Mouse (Mus musculus) monocyte, adult 5-6 weeks (primary cell): Measurements from ENCODE around the gene Pfkp. TPM values are rescaled to one million over a fixed set of nuclear protein-coding genes. Genes with fewer than 3 reads are reported as not detected.
A peak's percentile ranks its signal among the peaks of the same experiment; 100 is the strongest.

Experiments used
- ATAC-seq: fragments of 153-309, 156-312 bp; replicated peaks from 2 replicates; pipeline ENCODE4 v1.8.0; 2017; ENCODE audit warnings: mild to moderate bottlenecking; ENCODE audit not compliant: low TSS enrichment, insufficient number of reproducible peaks, severe bottlenecking, poor library complexity, low FRiP score
- total RNA-seq: library from RNA; stranded (forward); fragments of 200-1000, 200-491, 200-594 nt; gene quantifications from 3 replicates; pipeline ENCODE4 v1.2.3, GENCODE M21; 2017

Gene Pfkp
- total RNA-seq, 1 experiment from 2014 or later, result 208 TPM

DNA sequence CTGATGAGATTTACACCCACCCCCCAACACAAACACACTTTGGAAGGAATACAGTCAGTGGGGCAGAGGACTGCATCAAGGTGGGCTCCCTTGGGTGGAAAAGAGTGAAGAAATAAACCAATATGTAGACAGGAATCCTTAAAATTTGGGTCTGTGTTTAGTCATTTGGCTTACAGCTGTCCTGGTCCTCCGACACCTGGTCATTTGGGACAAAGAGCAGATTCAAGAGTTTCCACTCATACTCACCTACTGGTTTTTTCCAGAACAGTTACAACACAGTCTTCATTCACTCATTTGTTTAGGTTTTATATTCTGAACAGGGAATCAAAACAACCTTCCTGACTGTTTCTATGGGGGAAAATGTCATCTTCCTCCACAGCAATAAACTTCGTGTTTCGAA lies 9.6 kb downstream of the Pfkp start:
- no peak for ATAC-seq

DNA sequence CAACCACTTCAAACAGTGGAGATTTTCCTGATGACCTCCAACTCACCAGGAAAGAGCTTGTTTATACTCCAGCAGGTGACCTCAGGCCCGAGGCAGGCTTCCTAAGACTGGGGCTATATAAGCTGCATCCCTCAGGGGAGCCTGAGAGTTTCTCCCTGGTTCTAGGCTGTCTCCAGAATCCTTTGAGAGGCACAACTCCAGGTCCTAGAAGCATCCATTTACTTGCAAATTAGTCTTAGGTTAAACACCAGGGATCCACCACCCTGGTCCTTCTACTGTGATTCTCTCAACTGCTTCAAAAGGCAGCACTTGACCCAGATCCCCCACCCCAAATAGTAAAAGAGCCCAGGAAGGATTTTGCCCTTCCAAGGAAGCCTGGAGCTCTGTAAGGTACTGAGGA lies 10.2 kb downstream of the Pfkp start:
- ATAC-seq, result no peak

DNA sequence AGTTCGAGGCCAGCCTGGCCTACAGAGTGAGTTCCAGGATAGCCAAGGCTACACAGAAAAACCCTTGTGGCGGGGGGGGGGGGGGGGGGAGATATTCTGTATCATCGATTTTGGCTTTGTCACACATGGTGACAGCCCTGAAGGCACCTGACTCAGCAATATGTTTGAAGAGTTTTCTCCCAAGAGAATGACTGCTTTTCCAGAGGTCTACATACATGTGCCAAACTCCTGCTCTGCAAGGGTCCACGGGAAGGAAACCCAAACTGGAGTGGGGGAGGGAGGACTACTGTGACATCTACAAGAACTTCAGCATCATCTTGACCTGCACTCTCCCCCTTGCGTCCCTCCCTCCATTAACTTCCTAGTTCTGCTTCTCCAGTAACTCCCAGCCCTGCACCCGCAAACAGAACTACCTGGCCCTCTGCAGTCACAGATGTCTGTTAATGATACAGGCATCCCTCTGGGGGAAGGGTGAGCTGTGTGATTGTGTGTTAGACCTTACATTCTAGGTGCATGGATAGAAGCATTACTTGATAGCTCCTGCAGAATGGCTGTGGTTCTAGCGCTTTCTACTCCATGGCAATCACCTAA lies 10.9 kb downstream of the Pfkp start:
- no peak for ATAC-seq

DNA sequence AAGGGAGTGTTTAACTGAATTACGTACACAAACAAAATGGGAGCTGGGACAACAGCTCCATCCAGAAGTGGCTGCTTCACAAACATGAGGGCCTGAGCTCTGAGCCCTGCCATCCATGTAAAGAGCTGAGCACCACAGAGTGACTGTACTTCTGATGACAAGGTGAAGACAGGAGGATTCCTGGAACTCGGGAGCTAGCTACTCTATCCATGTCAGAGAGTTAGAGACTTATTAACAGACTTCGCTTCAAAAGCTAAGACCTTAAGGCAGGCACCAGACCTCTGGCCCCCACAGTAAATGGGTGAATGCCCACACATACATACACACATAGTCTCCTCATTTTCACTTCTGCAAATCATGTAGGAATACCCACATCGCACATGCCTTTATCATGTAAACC lies 11.6 kb downstream of the Pfkp start:
- ATAC-seq, result no peak

DNA sequence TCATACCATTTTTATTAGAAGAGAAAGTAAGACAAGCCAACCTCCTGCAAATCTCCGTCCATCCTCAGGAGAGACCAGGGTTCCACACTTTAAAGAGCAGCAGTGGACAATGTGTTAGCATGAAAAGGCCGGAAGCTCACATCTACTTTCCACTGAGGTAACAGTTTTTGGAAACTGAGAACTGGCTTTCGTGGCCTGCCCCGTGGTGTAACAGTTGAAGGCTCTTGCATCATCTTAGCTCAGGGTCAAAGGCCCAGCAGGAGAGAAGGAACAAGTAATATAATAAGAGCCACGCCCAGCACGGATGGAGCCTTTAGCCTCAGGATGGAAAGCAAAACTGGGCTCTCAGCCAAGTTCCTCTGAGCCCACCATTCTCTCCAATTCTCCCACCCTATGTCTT lies 12.1 kb downstream of the Pfkp start:
- ATAC-seq, result peak; percentile 56; the same call in 1 of the 2 replicates

DNA sequence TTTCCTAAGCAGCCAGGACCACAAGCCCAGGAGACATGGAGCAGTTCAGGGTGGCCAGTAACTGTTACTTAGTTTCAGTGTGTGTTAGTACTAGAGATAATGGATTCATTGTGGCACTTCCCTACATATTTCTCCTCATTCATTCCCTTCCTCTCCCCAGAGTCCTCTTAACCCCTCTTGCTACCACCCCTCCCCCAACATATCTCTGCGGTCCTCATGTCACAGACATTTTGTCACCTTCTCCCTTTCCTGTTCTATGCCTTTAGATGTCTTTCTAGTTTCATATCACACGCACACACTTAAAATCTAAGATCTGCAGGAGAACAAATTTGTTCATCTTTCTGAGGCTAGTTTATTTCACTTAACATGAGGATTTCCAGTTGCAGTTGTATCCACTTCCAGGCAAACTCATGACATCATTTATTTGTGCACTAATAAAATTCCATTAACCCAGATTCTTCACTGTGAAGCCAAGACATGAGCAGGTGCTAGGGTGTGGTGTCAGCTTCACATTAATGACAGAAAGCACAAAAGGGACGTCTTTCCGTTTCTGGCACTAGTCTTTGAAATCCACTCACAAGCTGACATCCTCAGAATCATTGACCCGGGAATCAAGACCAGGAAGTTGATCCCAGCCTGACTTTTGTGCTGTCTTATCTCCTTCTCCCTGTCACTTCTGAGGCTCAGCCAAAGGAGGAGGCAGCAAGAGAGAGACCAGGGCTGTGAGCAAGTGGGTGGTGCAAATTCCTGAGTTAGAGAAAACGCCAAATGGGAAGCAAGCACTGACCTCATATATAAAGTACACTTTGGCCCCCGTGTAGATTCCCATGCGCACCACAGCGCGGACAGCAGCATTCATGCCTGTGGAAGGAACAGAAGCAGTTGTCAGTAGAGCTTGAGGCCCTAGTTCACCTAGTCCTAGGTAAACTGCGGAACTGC lies 13.2 kb downstream of the Pfkp start:
- no peak for ATAC-seq

DNA sequence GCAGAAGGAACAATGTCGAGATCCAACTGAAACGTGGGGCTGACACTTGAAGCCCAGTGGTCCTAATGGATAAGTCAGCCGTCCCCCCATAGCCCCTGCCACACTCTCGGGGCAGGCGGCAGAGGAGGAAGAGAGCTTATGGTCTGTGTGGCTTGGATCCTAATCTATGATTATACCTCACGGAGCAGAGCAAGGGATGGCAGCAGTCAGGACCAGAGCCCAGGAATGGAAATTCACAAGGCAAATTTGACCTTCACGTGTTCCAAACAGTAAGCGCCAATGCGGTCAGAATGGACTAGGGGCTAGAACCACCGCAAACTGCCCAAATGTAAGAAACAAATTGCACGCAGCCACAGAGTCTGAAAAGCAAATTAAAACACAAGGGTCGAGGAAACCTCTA lies 14.5 kb downstream of the Pfkp start:
- no peak for ATAC-seq

DNA sequence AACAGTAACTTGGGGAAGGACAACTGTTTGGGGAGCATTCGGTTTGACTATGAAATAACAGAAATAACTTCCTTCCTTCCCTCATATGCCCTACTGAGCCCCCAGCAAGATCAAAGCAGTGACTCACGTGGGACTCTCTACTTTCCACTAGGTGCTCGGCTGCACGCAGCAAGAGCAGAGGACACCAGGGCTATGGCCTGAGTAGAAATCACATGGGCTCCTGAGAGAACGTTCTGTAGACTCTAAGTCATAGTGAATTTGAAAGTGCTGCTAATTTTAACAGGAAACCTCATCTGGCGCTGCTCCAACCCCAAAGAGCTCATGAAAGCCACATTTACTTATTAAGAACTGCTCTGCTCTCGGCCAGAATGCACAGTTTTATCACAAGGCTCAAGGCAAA lies 15.1 kb downstream of the Pfkp start:
- peak; percentile 42; the same call in 1 of the 2 replicates for ATAC-seq

DNA sequence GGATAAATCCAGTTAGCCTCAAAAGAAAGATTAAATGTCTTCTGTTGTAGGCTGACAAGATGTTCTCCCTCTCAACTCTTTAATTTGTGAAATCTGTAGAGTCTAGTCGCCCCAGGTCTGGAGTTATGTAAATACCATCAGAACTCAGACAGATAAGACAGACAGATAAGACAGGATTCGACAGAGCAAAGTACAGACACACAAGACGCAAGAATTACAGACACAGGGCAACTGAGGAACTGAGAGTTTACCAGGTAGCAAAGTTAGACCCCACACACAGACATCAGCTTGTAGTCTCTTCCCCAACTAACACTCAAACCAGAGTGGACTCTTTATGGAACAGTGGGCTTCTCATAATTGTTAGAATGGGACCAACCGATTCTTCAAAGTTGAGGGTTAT lies 15.6 kb downstream of the Pfkp start:
- ATAC-seq, result no peak

DNA sequence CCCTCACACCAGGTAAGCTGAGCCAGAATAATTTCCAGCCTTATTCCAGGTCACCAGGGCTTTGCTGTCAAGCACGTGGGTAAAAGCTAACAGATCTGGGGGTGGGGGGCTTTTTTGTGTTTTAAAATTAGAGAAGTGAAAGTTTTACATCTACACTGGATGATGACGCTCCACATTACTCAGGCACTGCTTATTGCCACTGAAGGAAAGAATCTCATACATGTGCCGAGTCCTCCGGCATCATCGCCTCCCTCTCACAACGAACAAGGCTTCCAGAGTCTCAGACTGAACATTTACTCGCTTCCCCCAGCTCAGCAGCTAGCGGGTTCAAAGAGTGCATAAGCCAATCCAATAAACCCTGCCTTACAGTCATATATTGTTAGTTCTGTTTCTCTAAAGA lies 16.1 kb downstream of the Pfkp start:
- ATAC-seq, result no peak

DNA sequence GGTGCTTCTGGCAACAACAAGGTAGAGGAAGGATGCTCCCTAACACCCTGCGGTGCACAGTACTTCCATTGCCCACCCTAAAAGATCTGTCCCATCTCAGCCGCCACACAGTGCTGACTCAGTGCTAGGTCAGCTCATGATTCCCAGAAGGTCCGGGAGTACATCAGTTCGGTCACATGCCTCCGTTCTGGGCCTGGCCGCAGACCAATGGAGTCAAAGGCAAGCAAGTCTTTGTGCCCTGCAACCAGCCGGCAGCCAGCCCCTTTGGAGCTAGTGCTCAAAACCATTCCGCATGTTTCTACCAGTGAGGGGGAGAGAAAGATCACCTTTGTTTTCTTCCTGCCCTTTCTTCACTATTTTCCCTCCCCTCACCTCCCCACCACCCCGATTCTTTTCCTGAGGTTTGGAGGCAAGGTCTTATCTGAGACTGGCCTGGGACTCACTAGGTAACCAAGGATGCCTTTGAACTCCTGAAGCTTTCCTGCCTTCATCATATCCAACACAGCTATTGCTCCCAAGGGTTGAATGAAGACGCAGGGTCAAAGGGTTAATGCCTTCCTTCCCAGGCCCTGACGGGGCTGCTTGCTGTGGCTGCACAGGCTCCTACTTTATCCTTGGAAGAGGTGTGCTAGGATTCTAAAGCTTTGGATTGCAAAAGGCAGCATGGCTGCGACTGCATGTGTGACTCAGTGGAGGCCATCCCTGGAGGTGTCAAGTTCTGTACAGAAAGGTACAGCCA lies 16.6 kb downstream of the Pfkp start:
- ATAC-seq, result no peak

DNA sequence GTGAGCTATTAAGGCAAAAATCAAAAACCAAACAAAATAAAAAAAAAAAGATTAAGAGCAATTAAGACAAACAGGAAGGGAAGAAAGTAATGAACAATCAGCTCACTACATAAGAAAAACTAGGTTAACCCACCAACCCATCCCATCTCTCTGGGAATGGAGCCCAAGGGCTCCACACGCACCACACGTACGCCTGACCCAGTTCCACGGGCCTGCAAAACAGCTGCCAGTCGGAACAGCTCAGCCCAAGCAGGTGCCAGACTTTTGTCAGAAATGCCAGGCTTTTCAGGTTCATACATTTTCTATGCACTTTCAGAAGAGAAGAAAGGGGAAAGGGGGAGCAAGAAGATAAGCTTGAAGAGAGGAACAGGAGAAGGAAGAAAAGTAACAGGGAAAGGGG lies 17.9 kb downstream of the Pfkp start:
- no peak for ATAC-seq

DNA sequence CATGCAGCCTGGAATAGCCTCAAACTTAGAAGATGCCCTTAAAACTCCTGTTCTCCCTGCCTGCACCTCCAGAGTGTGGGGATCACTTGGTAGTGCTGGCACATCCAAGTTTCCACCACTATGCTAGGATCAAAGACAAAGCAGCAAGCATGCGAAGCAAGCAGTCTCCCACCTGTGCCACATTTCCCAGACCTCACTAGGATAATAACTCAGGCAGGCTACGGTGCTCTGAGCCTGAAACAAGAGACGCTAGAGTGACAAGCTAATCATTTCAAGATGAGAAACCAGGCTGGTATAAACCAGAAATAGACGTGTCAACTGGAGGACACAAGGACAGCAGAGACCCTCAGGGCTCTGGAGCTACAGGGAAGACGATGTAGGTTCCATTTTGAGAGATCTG lies 18.6 kb downstream of the Pfkp start:
- ATAC-seq, result no peak

DNA sequence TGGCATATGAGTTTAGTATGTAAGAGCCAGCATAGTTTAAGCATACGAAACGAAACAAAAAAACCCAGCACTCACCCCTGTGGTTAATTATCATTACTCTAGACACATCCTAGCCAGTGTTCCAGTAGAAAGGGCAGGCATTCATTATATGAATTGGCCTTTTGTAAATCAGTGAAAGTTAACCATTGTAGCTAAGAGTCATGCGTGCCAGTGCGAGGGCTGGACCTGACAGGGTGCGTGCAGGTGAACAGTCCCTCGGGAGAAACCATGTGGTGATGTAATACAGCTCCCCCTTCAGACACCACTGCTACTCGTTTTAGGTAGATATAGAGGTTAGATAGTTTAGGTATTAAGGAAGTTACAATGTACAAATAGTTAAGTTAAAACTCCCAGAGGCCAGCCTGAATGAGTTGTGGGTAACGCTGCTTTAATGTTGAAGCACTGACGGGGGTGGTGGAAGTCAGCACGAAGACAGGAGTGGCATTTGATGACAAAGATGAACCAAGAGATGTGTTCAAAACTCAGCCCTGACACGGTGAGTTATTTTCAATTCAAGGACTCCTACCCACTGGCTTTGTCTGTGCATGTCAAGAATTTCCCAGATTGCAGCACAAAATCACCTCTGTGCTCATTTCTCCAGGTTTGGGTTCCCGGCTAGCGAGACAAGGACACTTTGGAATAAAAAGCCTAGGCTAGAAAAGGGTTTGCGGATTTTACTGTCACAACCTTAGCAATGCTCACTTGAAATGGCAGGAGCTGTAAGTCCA lies 19.4 kb downstream of the Pfkp start:
- ATAC-seq, result no peak

DNA sequence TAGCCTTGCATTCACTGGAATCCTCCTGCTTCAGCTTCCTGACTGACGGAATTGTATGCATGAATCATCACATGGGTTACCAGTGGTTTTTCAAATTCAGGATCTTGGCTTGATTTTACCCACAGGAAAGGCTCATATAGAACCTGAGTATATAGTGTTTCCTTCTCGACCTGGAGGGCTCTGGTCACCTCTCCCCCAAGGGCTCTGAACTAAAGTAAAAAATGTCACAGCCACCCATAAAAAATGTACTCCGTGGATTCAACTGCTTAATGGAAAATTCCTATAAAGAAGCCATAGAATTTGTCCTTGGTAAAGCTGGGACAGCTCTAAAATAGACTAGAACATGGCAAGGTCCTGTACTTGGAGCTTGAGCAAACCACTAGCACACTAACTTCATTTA lies 20.3 kb downstream of the Pfkp start:
- ATAC-seq, result no peak

DNA sequence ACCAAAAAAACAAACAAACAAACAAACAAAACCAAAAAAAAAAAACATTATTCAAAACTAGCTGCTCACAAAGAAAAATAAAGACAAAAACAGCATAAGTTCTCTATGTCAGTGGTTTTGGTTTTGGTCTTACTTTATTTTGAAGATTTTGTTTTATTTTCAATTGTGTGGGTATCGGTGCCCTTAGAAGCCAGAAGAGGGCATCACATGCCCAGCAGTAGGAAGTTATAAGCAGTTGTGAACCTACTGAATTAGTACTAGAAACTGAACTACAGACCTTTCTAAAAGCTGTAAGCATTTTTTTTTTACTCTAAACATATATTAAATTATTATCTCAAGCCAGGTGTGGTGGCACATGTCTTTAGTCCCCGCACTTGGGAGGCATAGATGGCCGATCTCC lies 21.2 kb downstream of the Pfkp start:
- ATAC-seq, result no peak

DNA sequence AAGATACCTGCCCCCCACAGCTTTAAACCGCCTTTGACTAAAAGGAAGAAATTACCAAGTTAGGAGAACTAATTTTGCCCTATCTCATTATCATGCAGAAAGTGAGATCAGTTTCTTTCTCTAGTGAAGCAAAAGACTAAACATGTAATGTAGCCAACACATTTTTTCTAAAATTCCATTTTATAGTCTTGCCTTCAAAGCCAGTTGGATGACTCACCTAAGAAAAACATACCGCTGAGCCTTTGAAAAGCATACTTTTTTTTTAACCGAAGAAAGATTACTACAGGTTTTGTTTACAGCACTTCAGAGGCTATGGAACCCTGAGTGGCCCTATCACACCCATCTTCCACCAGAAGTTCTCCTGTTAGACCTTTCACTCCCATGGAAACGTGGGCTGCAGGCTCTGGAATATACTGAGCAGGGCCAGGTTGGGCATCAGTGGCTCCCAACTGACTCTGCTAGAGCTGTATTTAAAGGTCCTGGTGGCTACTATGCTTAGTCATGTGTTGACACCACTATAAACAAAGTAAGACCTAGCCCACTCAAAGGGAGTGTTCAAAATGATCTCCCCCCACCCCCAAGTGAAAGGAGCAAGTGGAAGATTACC lies 22.0 kb downstream of the Pfkp start:
- no peak for ATAC-seq

DNA sequence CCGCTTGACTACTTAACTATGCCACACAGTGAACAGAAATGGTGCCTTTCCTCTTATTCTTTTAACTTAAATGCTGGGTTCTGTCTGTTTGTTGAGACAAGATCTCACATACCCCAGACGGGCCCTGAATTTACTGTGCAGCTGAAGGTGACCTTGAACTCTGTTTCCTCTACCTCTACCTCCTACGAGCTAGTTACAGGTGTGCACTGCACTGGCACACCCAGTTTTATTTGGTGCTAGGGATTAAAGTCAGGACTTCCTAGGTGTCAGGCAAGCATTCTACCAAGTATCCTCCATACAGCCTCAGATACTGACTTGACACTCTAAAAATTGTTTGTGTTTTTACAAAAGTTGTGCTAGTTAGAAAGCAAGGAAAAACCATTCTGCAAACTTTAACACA lies 22.6 kb downstream of the Pfkp start:
- ATAC-seq, result no peak

DNA sequence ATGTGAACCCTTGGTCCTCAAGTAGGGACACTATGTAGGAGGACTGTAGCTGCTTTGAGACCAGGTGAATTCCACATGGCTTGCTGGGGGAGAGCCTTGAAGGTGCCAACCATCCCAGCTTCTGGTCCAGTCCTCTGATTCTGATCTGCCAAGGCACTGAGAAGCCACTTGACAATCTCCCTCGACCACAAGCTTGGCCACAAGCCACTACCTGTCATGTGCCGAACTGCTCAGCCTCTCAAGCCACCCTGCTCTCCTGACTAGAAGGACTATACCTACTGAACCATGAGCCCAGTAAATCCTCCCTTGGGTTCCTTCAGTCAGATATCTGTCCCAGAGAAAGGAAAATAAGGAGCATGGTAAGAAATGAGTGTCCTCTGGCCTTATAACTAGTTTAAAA lies 24.0 kb downstream of the Pfkp start:
- no peak for ATAC-seq
